Mouse (Mus musculus) G1E (cell line): ENCODE results near the gene Kcnip2.

ENCODE experiments used
- CTCF ChIP-seq: IDR thresholded peaks from 2 replicates; pipeline ENCODE4 v1.5.1; 2012; ENCODE audit warnings: low read depth, low read length, inconsistent platforms, mixed read lengths
- GATA1 ChIP-seq: IDR thresholded peaks from 2 replicates; pipeline ENCODE4 v1.6.1; 2012; ENCODE audit warnings: borderline replicate concordance, low read length, inconsistent platforms, mixed read lengths
- GATA2 ChIP-seq: IDR thresholded peaks from 2 replicates; pipeline ENCODE4 v1.6.1; 2012; ENCODE audit warnings: low read depth, low read length, inconsistent platforms, borderline replicate concordance
- POLR2AphosphoS5 ChIP-seq: IDR thresholded peaks from 2 replicates; pipeline ENCODE4 v1.6.1; 2012; ENCODE audit warnings: low read depth, low read length, inconsistent platforms; ENCODE audit not compliant: insufficient replicate concordance

- TF ChIP-seq CTCF (no peak), GATA1 (no peak), GATA2 (no peak), POLR2AphosphoS5 (no peak)
These were observed 31.3 kb upstream of the Kcnip2 start for GRCm38 (mm10) chr19:45847016-45847732.
